Comparison of ENCODE assay signal across 9 mouse cellular contexts in genomic region chr17:62607304-62607914, GRCm38 (mm10).
DNase-seq lines count a peak whose midpoint lies in the region; ATAC-seq and TF ChIP-seq lines count a peak whose summit lies in the region.
"Had no signal": no experiment of that assay in that cellular context is flagged by ENCODE, and none has a peak within 500 bp of the region (broad histone marks: within the 10 kb centered on the region; RNA-seq: fewer than 3 reads in every experiment).

No protein-coding gene starts in this region.

- WGBS in hindbrain, embryonic 13.5 days = 56% methylated on average over 18 of the region's 18 CpGs
- 69% methylated on average over 18 of the region's 18 CpGs for WGBS in midbrain, embryonic 12.5 days
- 88% methylated on average over 18 of the region's 18 CpGs for WGBS in heart, embryonic 12.5 days
- 85% methylated on average over 18 of the region's 18 CpGs for WGBS in lung, postnatal 0 days

- TF ChIP-seq EP300 in lung, postnatal 0 days (IDR thresholded peaks at IDR 0.05) = no peak

- H3K27me3 ChIP-seq in hindbrain, embryonic 13.5 days = no peaks in the 10 kb centered on the region
- H3K27me3 ChIP-seq in midbrain, embryonic 12.5 days = no peaks in the 10 kb centered on the region
- no peaks in the 10 kb centered on the region; the same call in 1 of the 2 replicates for H3K27me3 ChIP-seq in heart, embryonic 12.5 days (replicated peaks)
- H3K27me3 ChIP-seq in lung, postnatal 0 days (replicated peaks; ENCODE audit: insufficient read depth, low read length) = no peaks in the 10 kb centered on the region
- H3K27me3 ChIP-seq: limb, embryonic 15.5 days had no signal

- peaks cover 28% of the 10 kb centered on the region for H3K4me1 ChIP-seq in hindbrain, embryonic 13.5 days (replicated peaks)
- peaks cover 29% of the 10 kb centered on the region for H3K4me1 ChIP-seq in midbrain, embryonic 12.5 days
- no peaks in the 10 kb centered on the region for H3K4me1 ChIP-seq in heart, embryonic 12.5 days (replicated peaks)
- no peaks in the 10 kb centered on the region for H3K4me1 ChIP-seq in lung, postnatal 0 days (ENCODE audit: insufficient read depth, low read depth, low read length)

- peak; percentile 80 for DNase-seq in 3T3-L1 (ENCODE audit: low read depth, low spot score)
- peak; percentile 61 to 67 for DNase-seq in adrenal gland, postnatal 36 days
- DNase-seq in lung, postnatal 0 days (ENCODE audit: low spot score) = no peak
- DNase-seq in kidney, postnatal 25 days = no peak

- no peak overlapping the region for H3K9ac ChIP-seq in hindbrain, embryonic 13.5 days
- no peak overlapping the region for H3K9ac ChIP-seq in midbrain, embryonic 12.5 days (replicated peaks)
- no peak overlapping the region for H3K9ac ChIP-seq in heart, embryonic 12.5 days
- H3K9ac ChIP-seq in lung, postnatal 0 days (replicated peaks; ENCODE audit: low read depth) = no peak overlapping the region
- H3K9ac ChIP-seq: limb, embryonic 15.5 days had no signal

- peak overlapping the region; percentile 11; the same call in 1 of the 2 replicates for H3K4me2 ChIP-seq in hindbrain, embryonic 13.5 days
- no peak overlapping the region for H3K4me2 ChIP-seq in midbrain, embryonic 12.5 days (replicated peaks)
- no peak overlapping the region for H3K4me2 ChIP-seq in heart, embryonic 12.5 days
- no peak overlapping the region for H3K4me2 ChIP-seq in lung, postnatal 0 days (replicated peaks; ENCODE audit: low read depth, low read length)
- H3K4me2 ChIP-seq: limb, embryonic 15.5 days had no signal

- no peaks in the 10 kb centered on the region for H3K9me3 ChIP-seq in hindbrain, embryonic 13.5 days
- no peaks in the 10 kb centered on the region for H3K9me3 ChIP-seq in midbrain, embryonic 12.5 days
- H3K9me3 ChIP-seq in heart, embryonic 12.5 days (replicated peaks) = no peaks in the 10 kb centered on the region
- H3K9me3 ChIP-seq in lung, postnatal 0 days (ENCODE audit: low read length) = no peaks in the 10 kb centered on the region
- H3K9me3 ChIP-seq: limb, embryonic 15.5 days had no signal

- no peaks in the 10 kb centered on the region for H3K36me3 ChIP-seq in hindbrain, embryonic 13.5 days
- peaks cover 9% of the 10 kb centered on the region; the same call in 1 of the 2 replicates for H3K36me3 ChIP-seq in midbrain, embryonic 12.5 days
- H3K36me3 ChIP-seq in heart, embryonic 12.5 days = no peaks in the 10 kb centered on the region
- no peaks in the 10 kb centered on the region for H3K36me3 ChIP-seq in lung, postnatal 0 days (ENCODE audit: insufficient read depth, low read length)

- no peak overlapping the region for H3K4me3 ChIP-seq in hindbrain, embryonic 13.5 days
- H3K4me3 ChIP-seq in midbrain, embryonic 12.5 days = no peak overlapping the region
- no peak overlapping the region for H3K4me3 ChIP-seq in heart, embryonic 12.5 days
- no peak overlapping the region for H3K4me3 ChIP-seq in lung, postnatal 0 days (ENCODE audit: low read depth, low read length)
- H3K4me3 ChIP-seq: limb, embryonic 15.5 days had no signal

- TF ChIP-seq CTCF in lung, postnatal 0 days (IDR thresholded peaks at IDR 0.05) = no peak

- H3K27ac ChIP-seq in hindbrain, embryonic 13.5 days = peak overlapping the region; percentile 67
- H3K27ac ChIP-seq in midbrain, embryonic 12.5 days (replicated peaks) = peak overlapping the region; percentile 42; the same call in 1 of the 2 replicates
- no peak overlapping the region for H3K27ac ChIP-seq in heart, embryonic 12.5 days (ENCODE audit: poor library complexity, severe bottlenecking)
- H3K27ac ChIP-seq in lung, postnatal 0 days (ENCODE audit: low read length) = no peak overlapping the region
- H3K27ac ChIP-seq: limb, embryonic 15.5 days had no signal

- ATAC-seq in hindbrain, embryonic 13.5 days (ENCODE audit: low FRiP score) = peak; percentile 58
- ATAC-seq in midbrain, embryonic 12.5 days (ENCODE audit: low FRiP score, low read depth) = peak; percentile 38; the same call in 1 of the 2 replicates
- no peak for ATAC-seq in CD4-positive, CD25-positive, alpha-beta regulatory T cell, adult 4 months
- ATAC-seq in heart, embryonic 12.5 days (ENCODE audit: insufficient number of reproducible peaks, low FRiP score) = no peak
- ATAC-seq in lung, postnatal 0 days = no peak

Comparison
In these comparisons a context has a peak if more than half of its experiments do, and no peak if none do; other contexts are left out.
1. DNase-seq: peak in 3T3-L1 (single experiment) and adrenal gland, postnatal 36 days (2 of 2); none in lung, postnatal 0 days (single experiment) and kidney, postnatal 25 days (0 of 2).
2. ATAC-seq: peak in hindbrain, embryonic 13.5 days (single experiment) and midbrain, embryonic 12.5 days (single experiment); none in CD4-positive, CD25-positive, alpha-beta regulatory T cell, adult 4 months (single experiment), heart, embryonic 12.5 days (single experiment) and lung, postnatal 0 days (single experiment).
3. H3K27ac ChIP-seq: peak in hindbrain, embryonic 13.5 days (single experiment) and midbrain, embryonic 12.5 days (single experiment); none in heart, embryonic 12.5 days (single experiment) and lung, postnatal 0 days (single experiment).